Mouse (Mus musculus) thymus, adult 2 months (tissue): Measurements from ENCODE around the gene Idh2. TPM values are rescaled to one million over a fixed set of nuclear protein-coding genes. Genes with fewer than 3 reads are reported as not detected.

Source experiments
- DNase-seq: peaks from one replicate; pipeline ENCODE4 v3.0.0; 2021
- H3K27ac ChIP-seq: fragments of 200-500 bp; 2 replicates; pipeline ENCODE4 v1.5.1; 2012; ENCODE audit warnings: low read length, control low read depth; ENCODE audit not compliant: control insufficient read depth, insufficient read depth
- H3K27me3 ChIP-seq: fragments of 200-500 bp; 2 replicates; pipeline ENCODE4 v1.6.1; 2012; ENCODE audit warnings: mild to moderate bottlenecking, low read length, moderate library complexity, mixed read lengths; ENCODE audit not compliant: control insufficient read depth, insufficient read depth
- H3K36me3 ChIP-seq: fragments of 200-500 bp; 2 replicates; pipeline ENCODE4 v1.6.1; 2012; ENCODE audit warnings: mild to moderate bottlenecking, low read length, moderate library complexity; ENCODE audit not compliant: control insufficient read depth, insufficient read depth
- H3K4me1 ChIP-seq: fragments of 200-500 bp; replicated peaks from 2 replicates; pipeline ENCODE4 v1.6.1; 2012; ENCODE audit warnings: low read length; ENCODE audit not compliant: control insufficient read depth, insufficient read depth
- H3K4me3 ChIP-seq: fragments of 200-500 bp; 2 replicates; pipeline ENCODE4 v1.5.1; 2012; ENCODE audit warnings: mild to moderate bottlenecking, low read length, control low read depth, moderate library complexity; ENCODE audit not compliant: control insufficient read depth, insufficient read depth
- CTCF ChIP-seq: fragments of 200-500 bp; IDR thresholded peaks from 2 replicates; pipeline ENCODE4 v1.5.1; 2012; ENCODE audit warnings: mild to moderate bottlenecking, control low read depth, low read length, moderate library complexity, borderline replicate concordance; ENCODE audit not compliant: control insufficient read depth, poor library complexity, insufficient read depth; ENCODE audit errors: extremely low read depth
- POLR2A ChIP-seq: fragments of 200-500 bp; IDR thresholded peaks from 2 replicates; pipeline ENCODE4 v1.6.1; 2012; ENCODE audit warnings: mild to moderate bottlenecking, low read length, control low read depth, moderate library complexity; ENCODE audit not compliant: control insufficient read depth, poor library complexity, insufficient read depth; ENCODE audit errors: extremely low read depth
- WGBS: fragments of 180-500 bp; shearing (Covaris S2); methylation state at CpG from one replicate; pipeline ENCODE4 v1.1.7; 2018; 5-methylcytosine and 5-hydroxymethylcytosine counted together
- polyA plus RNA-seq: library from polyadenylated mRNA; depleted of rRNA; stranded (reverse); fragments of >200 nt; gene quantifications from 2 replicates; pipeline ENCODE4 v1.2.3, GENCODE M21; 2012

The Idh2 gene
- polyA plus RNA-seq, 1 experiment = 225 TPM

DNA sequence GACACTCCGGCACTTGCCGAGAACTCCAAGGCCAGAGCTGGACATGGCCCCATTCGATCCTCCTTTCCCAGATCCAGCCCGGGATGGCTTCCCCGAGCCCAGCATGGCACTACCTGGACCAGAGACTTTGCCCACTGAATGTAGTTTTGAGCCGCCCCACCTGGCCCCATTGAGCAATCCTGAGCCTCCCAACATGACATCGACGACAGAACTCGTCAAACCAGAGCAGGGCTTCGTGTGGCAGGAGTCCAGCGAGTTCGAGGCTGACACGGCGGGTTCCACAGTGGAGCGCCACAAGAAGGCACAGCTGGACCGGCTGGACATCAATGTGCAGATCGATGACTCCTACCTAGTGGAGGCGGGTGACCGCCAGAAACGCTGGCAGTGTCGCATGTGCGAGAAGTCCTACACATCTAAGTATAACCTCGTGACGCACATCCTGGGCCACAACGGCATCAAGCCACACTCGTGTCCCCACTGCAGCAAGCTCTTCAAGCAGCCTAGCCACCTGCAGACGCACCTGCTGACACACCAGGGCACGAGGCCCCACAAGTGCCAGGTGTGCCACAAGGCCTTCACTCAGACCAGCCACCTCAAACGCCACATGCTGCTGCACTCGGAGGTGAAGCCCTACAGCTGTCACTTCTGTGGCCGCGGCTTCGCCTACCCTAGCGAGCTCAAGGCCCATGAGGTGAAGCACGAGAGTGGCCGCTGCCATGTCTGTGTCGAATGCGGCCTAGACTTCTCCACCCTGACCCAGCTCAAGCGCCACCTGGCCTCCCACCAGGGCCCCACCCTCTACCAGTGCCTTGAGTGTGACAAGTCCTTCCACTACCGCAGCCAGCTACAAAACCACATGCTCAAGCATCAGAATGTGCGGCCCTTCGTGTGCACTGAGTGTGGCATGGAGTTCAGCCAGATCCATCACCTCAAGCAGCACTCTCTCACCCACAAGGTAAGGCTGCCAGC lies 33.3 kb downstream of the Idh2 start:
- H3K36me3 ChIP-seq = peaks cover 22% of the 10 kb centered on the region
- peaks cover 23% of the 10 kb centered on the region for H3K4me1 ChIP-seq
- no peak for DNase-seq
- H3K4me3 ChIP-seq = no peak overlapping the region
- no peak overlapping the region for H3K27ac ChIP-seq
- TF ChIP-seq CTCF = no peak
- no peak for TF ChIP-seq POLR2A
- H3K27me3 ChIP-seq = no peaks in the 10 kb centered on the region
- WGBS = 93% methylated on average over 42 of the region's 42 CpGs

- Histone ChIP-seq H3K36me3 (peaks cover 13% of the 10 kb centered on the region), H3K27ac (no peak overlapping the region), H3K4me3 (no peak overlapping the region), H3K27me3 (no peaks in the 10 kb centered on the region), H3K4me1 (peaks cover 36% of the 10 kb centered on the region)
- no peak for DNase-seq
- WGBS = 14% methylated on average over 14 of the region's 14 CpGs
- TF ChIP-seq POLR2A (no peak), CTCF (no peak)
Observed at GRCm38 (mm10) chr7:80078792-80079301, 36.3 kb downstream of the Idh2 start.

GRCm38 (mm10) chr7:80077801-80078200 lies 37.4 kb downstream of the Idh2 start:
- Histone ChIP-seq H3K4me3 (no peak overlapping the region), H3K36me3 (peaks cover 11% of the 10 kb centered on the region), H3K27ac (no peak overlapping the region), H3K4me1 (peaks cover 42% of the 10 kb centered on the region), H3K27me3 (no peaks in the 10 kb centered on the region)
- TF ChIP-seq POLR2A (no peak), CTCF (no peak)
- no peak for DNase-seq
- 87% methylated on average over 9 of the region's 9 CpGs for WGBS

DNA sequence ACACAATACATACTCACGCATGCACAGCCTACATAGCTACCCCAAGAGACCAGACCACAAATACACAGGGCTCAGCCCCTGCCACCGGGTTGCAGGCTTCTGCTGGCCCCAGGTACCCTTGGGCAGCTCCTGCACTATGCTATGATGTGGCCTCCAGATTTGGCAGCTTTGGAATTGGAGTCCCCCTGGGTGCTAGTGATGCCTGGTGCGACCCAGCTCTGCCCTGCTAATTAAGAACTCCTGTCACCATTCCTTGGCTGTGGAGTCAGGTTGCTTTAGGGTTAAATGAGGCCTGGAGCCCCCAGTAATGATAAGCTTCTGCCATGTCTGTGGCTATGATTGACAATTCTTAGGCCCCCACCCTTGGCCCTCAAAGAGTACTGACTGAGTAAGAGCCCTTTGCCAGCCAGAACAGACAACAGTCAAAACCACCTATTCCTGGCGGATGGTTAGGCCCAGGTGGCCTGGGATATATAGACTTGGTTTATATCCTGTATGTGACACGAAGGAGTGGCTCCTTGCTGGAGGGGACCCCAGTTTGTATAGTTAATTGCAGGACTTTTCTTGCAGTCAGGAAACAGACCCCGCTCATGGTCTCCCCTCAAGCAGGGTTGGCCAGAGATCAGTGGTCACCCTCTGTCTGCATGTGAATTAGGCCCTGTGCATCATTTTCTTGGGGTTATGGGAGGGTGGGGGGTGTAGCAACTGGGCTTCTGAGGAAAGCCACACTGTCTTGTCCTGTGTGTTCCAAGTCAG lies 38.1 kb downstream of the Idh2 start:
- no peaks in the 10 kb centered on the region for H3K27me3 ChIP-seq
- 87% methylated on average over 6 of the region's 6 CpGs for WGBS
- no peak for TF ChIP-seq CTCF
- no peak for TF ChIP-seq POLR2A
- peaks cover 4% of the 10 kb centered on the region; the same call in 1 of the 2 replicates for H3K36me3 ChIP-seq
- no peak overlapping the region for H3K27ac ChIP-seq
- no peak for DNase-seq
- no peak overlapping the region for H3K4me3 ChIP-seq
- peaks cover 42% of the 10 kb centered on the region for H3K4me1 ChIP-seq

- TF ChIP-seq CTCF = no peak
- TF ChIP-seq POLR2A = no peak
- Histone ChIP-seq H3K4me3 (no peak overlapping the region), H3K27me3 (no peaks in the 10 kb centered on the region), H3K27ac (no peak overlapping the region), H3K36me3 (no peaks in the 10 kb centered on the region), H3K4me1 (peaks cover 42% of the 10 kb centered on the region)
- WGBS = 70% methylated on average over 4 of the region's 4 CpGs
- no peak for DNase-seq
Observed at GRCm38 (mm10) chr7:80075946-80076583, 39.1 kb downstream of the Idh2 start.
